12 mouse cellular contexts compared by ENCODE assay signal in the genomic region with DNA sequence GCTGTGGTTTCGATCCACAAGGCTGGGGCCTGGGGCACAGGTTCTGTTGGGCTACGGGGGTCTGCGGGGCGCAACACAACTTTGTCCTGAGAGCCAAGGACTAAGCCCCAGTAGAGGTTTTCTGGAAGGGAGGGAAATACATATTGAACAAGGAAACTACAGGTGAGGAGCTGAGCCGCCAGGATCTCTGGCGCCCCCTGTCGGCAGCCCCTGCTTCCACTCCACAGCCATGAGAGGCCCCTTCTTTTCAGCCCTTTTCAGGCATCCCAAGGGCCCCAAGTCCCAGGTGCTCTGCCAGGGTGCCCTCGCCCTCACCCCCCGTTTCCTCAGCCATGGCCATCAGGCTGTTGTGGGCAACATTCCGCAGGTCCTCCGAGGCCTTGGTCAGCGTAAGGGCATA. TPM values are rescaled to one million over a fixed set of nuclear protein-coding genes. Genes with fewer than 3 reads are reported as not detected.
DNase-seq lines count a peak whose midpoint lies in the region; ATAC-seq and TF ChIP-seq lines count a peak whose summit lies in the region.
"Not testable (repeated sequence)": the region's sequence is repeated elsewhere in the genome, so short reads cannot be mapped to it uniquely, and the experiment has no call there.
"Had no signal": no experiment of that assay in that cellular context is flagged by ENCODE, and none has a peak within 500 bp of the region (broad histone marks: within the 10 kb centered on the region; RNA-seq: fewer than 3 reads in every experiment).

No protein-coding gene starts in this region.

- not testable (repeated sequence) for H3K4me3 ChIP-seq in bone marrow macrophage, adult 2 months (ENCODE audit: insufficient read depth, low read length); layer of hippocampus, adult 2 months; lung, postnatal 0 days (ENCODE audit: low read depth, low read length)

- not testable (repeated sequence) for H3K4me1 ChIP-seq in bone marrow macrophage, adult 2 months (ENCODE audit: control insufficient read depth, insufficient read depth, low read length); lung, postnatal 0 days (ENCODE audit: insufficient read depth, low read depth, low read length)

- not testable (repeated sequence) for TF ChIP-seq POLR2A in bone marrow macrophage, adult 2 months (IDR thresholded peaks at IDR 0.05; ENCODE audit: borderline replicate concordance, low read depth, low read length)

- TF ChIP-seq EP300 in lung, postnatal 0 days (IDR thresholded peaks at IDR 0.05), result not testable (repeated sequence)

- WGBS in lung, postnatal 0 days, result 54% methylated on average over 11 of the region's 12 CpGs

- not testable (repeated sequence) for H3K9me3 ChIP-seq in lung, postnatal 0 days (ENCODE audit: low read length)

- DNase-seq in ES-CJ7 (ENCODE audit: low read depth, low spot score), result peak; percentile 45
- DNase-seq in embryo, embryonic 11 days, result peak; percentile 17
- DNase-seq in heart, postnatal 10 days, result peak; percentile 24 to 32
- peak in 1 of 2 experiments; percentile 53 for DNase-seq in layer of hippocampus, adult 2 months (ENCODE audit: low spot score in 2 of 2)
- peak; percentile 32 for DNase-seq in lung, postnatal 0 days (ENCODE audit: low spot score)
- DNase-seq in right cerebral cortex, adult 2 months (ENCODE audit: low spot score in 2 of 2), result peak; percentile 28 to 30
- peak; percentile 76 for DNase-seq in thymus, postnatal 4 days

- TF ChIP-seq CTCF in bone marrow macrophage, adult 2 months (IDR thresholded peaks at IDR 0.05; ENCODE audit: low read depth, low read length), result peak; percentile 87
- TF ChIP-seq CTCF in layer of hippocampus, adult 2 months (conservative IDR thresholded peaks at IDR 0.05), result peak; percentile 86
- peak; percentile 69 for TF ChIP-seq CTCF in lung, postnatal 0 days (IDR thresholded peaks at IDR 0.05)

- H3K27me3 ChIP-seq in lung, postnatal 0 days (replicated peaks; ENCODE audit: insufficient read depth, low read length), result not testable (repeated sequence)

- ATAC-seq in lung, postnatal 0 days, result not testable (repeated sequence)

- not testable (repeated sequence) for H3K36me3 ChIP-seq in lung, postnatal 0 days (ENCODE audit: insufficient read depth, low read length)

- not testable (repeated sequence) for H3K27ac ChIP-seq in bone marrow macrophage, adult 2 months (ENCODE audit: insufficient read depth, low read depth, low read length); layer of hippocampus, adult 2 months; lung, postnatal 0 days (ENCODE audit: low read length)

- H3K4me2 ChIP-seq in lung, postnatal 0 days (replicated peaks; ENCODE audit: low read depth, low read length), result not testable (repeated sequence)

- not testable (repeated sequence) for H3K9ac ChIP-seq in lung, postnatal 0 days (replicated peaks; ENCODE audit: low read depth)

- intact Hi-C loops in heart, postnatal 10 days (cut with DNase I), result loop anchor here (2.0 to 5.0 kb wide), 2 partner anchors 83 to 161 kb away; no protein-coding TSS in a partner anchor

RNA-seq across cellular contexts. Expression of gene Cyp21a1, which starts 9.4 kb away (rescaled TPM):
- polyA plus RNA-seq in bone marrow macrophage, adult 2 months (2012; ENCODE audit: insufficient read depth, insufficient read length, missing spikeins), result not detected in 2 replicates
- total RNA-seq in heart, postnatal 10 days (2021), result not detected
- total RNA-seq in layer of hippocampus, adult 2 months (2021), result under 1 TPM in 1 of 2 experiments, not detected in 1; 0.42 TPM
- polyA plus RNA-seq in lung, postnatal 0 days (2015; fragmentation: Nextera tagmentation; extraction: Ambion mirVana), result not detected in 2 replicates
- total RNA-seq: hematopoietic stem cell, adult 5-6 weeks had no signal
- polyA plus RNA-seq: embryonic facial prominence, embryonic 14.5 days; liver, embryonic 11.5 days; midbrain, embryonic 13.5 days had no signal

RNA-seq across cellular contexts. Expression of gene Stk19, which starts 23.0 kb away (rescaled TPM):
- 33.8 and 44.1 TPM in 2 replicates for polyA plus RNA-seq in bone marrow macrophage, adult 2 months (2012; ENCODE audit: insufficient read depth, insufficient read length, missing spikeins)
- total RNA-seq in heart, postnatal 10 days (2021), result 10 to 100 TPM; 12.5 to 13.5 TPM
- total RNA-seq in layer of hippocampus, adult 2 months (2021), result 10 to 100 TPM; 55.5 to 61.3 TPM
- polyA plus RNA-seq in lung, postnatal 0 days (2015; fragmentation: Nextera tagmentation; extraction: Ambion mirVana), result 34.7 and 37.3 TPM in 2 replicates

RNA-seq across cellular contexts. Expression of gene Dxo, which starts 23.1 kb away (rescaled TPM):
- 30.8 and 38.9 TPM in 2 replicates for polyA plus RNA-seq in bone marrow macrophage, adult 2 months (2012; ENCODE audit: insufficient read depth, insufficient read length, missing spikeins)
- total RNA-seq in heart, postnatal 10 days (2021), result 10 to 100 TPM; 16.9 to 20.5 TPM
- 10 to 100 TPM; 39.7 to 42.3 TPM for total RNA-seq in layer of hippocampus, adult 2 months (2021)
- polyA plus RNA-seq in lung, postnatal 0 days (2015; fragmentation: Nextera tagmentation; extraction: Ambion mirVana), result 39.8 and 40.9 TPM in 2 replicates

RNA-seq across cellular contexts. Expression of gene Skiv2l, which starts 36.3 kb away (rescaled TPM):
- polyA plus RNA-seq in bone marrow macrophage, adult 2 months (2012; ENCODE audit: insufficient read depth, insufficient read length, missing spikeins), result 37.8 and 40.2 TPM in 2 replicates
- total RNA-seq in heart, postnatal 10 days (2021), result 10 to 100 TPM; 27.6 to 29.3 TPM
- 10 to 100 TPM; 75.1 to 78.3 TPM for total RNA-seq in layer of hippocampus, adult 2 months (2021)
- 30.6 and 32.1 TPM in 2 replicates for polyA plus RNA-seq in lung, postnatal 0 days (2015; fragmentation: Nextera tagmentation; extraction: Ambion mirVana)

RNA-seq across cellular contexts. Expression of gene Nelfe, which starts 36.4 kb away (rescaled TPM):
- 48.9 and 56.8 TPM in 2 replicates for polyA plus RNA-seq in bone marrow macrophage, adult 2 months (2012; ENCODE audit: insufficient read depth, insufficient read length, missing spikeins)
- 10 to 100 TPM; 21.0 to 21.3 TPM for total RNA-seq in heart, postnatal 10 days (2021)
- 10 to 100 TPM; 34.9 to 38.1 TPM for total RNA-seq in layer of hippocampus, adult 2 months (2021)
- 45.0 and 49.0 TPM in 2 replicates for polyA plus RNA-seq in lung, postnatal 0 days (2015; fragmentation: Nextera tagmentation; extraction: Ambion mirVana)
